Mouse (Mus musculus): ENCODE results near the gene Speer4f1. TPM values are rescaled to one million over a fixed set of nuclear protein-coding genes. Genes with fewer than 3 reads are reported as not detected.

Gene Speer4f1
- polyA plus RNA-seq (2017; shearing (Covaris generic)): not detected

GRCm38 (mm10) chr5:17475798-17476197 lies at the start of gene Speer4f1:
Gene Speer4f1 (plus strand): TSS chr5:17476098.

Other genes starting within 250 kb of the Speer4f1 start
- not detected for gene Speer4f2, start 102.9 kb upstream of the Speer4f1 start, polyA plus RNA-seq (2017; shearing (Covaris generic))
- gene Sema3c, start 98.2 kb downstream of the Speer4f1 start, polyA plus RNA-seq (2017; shearing (Covaris generic)): 1 to 10 TPM in 1 of 2 experiments, under 1 TPM in 1; 0.28 to 1.9 TPM

Data from inflammation-experienced regulatory T-cells (primary cell).